Mouse (Mus musculus) kidney, adult 2 months (tissue): ENCODE measurements around the gene Ripk1. TPM values are rescaled to one million over a fixed set of nuclear protein-coding genes. Genes with fewer than 3 reads are reported as not detected.

ENCODE experiments used
- DNase-seq: peaks from one replicate; pipeline ENCODE4 v3.0.0; 2021
- H3K27ac ChIP-seq: fragments of 200-500 bp; 2 replicates; pipeline ENCODE4 v1.5.1; 2012; ENCODE audit warnings: low read depth, low read length, control low read depth, inconsistent platforms; ENCODE audit not compliant: insufficient read depth
- H3K27me3 ChIP-seq: fragments of 200-500 bp; replicated peaks from 2 replicates; pipeline ENCODE4 v1.6.1; 2012; ENCODE audit warnings: mild to moderate bottlenecking, moderate library complexity, low read length, inconsistent platforms; ENCODE audit not compliant: control insufficient read depth, insufficient read depth
- H3K36me3 ChIP-seq: fragments of 200-500 bp; 2 replicates; pipeline ENCODE4 v1.6.1; 2012; ENCODE audit warnings: mild to moderate bottlenecking, moderate library complexity, low read length, inconsistent platforms; ENCODE audit not compliant: control insufficient read depth, insufficient read depth
- H3K4me1 ChIP-seq: fragments of 200-500 bp; 2 replicates; pipeline ENCODE4 v1.6.1; 2011; ENCODE audit warnings: low read length; ENCODE audit not compliant: control insufficient read depth, insufficient read depth
- H3K4me3 ChIP-seq: fragments of 200-500 bp; 2 replicates; pipeline ENCODE4 v1.5.1; 2011; ENCODE audit warnings: mild to moderate bottlenecking, low read depth, low read length, control low read depth; ENCODE audit not compliant: insufficient read depth
- CTCF ChIP-seq: fragments of 200-500 bp; conservative IDR thresholded peaks from 2 replicates; pipeline ENCODE4 v1.5.1; 2011; ENCODE audit warnings: low read depth, mild to moderate bottlenecking, control low read depth, low read length, moderate library complexity, mixed read lengths; ENCODE audit not compliant: insufficient read depth, insufficient read length
- POLR2A ChIP-seq: fragments of 200-500 bp; IDR thresholded peaks from one replicate; pipeline ENCODE4 v1.6.1; 2011; ENCODE audit warnings: low read depth, low read length, control low read depth
- WGBS: fragments of 180-500 bp; shearing (Covaris S2); methylation state at CpG from one replicate; pipeline ENCODE4 v1.1.7; 2018; 5-methylcytosine and 5-hydroxymethylcytosine counted together
- polyA plus RNA-seq: library from polyadenylated mRNA; depleted of rRNA; stranded (reverse); fragments of >200 nt; gene quantifications from 2 replicates; pipeline ENCODE4 v1.2.3, GENCODE M21; 2012

The Ripk1 gene
- polyA plus RNA-seq, 1 experiment: 7.4 TPM

- 9% methylated on average over 14 of the region's 14 CpGs for WGBS
These were observed 36.8 kb upstream of the Ripk1 start for GRCm38 (mm10) chr13:33965056-33966024.

GRCm38 (mm10) chr13:33966025-33966412 lies 36.1 kb upstream of the Ripk1 start:
- DNase-seq: no peak
- H3K27me3 ChIP-seq: no peaks in the 10 kb centered on the region
- TF ChIP-seq CTCF: no peak
- no peak for TF ChIP-seq POLR2A
- no peaks in the 10 kb centered on the region for H3K4me1 ChIP-seq
- no peaks in the 10 kb centered on the region for H3K36me3 ChIP-seq
- H3K27ac ChIP-seq: no peak overlapping the region
- WGBS: 32% methylated on average over 4 of the region's 4 CpGs
- no peak overlapping the region for H3K4me3 ChIP-seq

More at GRCm38 (mm10) chr13:33965056-33966024, 36.8 kb upstream of the Ripk1 start:
- no peaks in the 10 kb centered on the region for H3K4me1 ChIP-seq
- H3K36me3 ChIP-seq: no peaks in the 10 kb centered on the region
- peak overlapping the region; percentile 92 for H3K27ac ChIP-seq
- peak; percentile 33 for DNase-seq
- H3K4me3 ChIP-seq: peak overlapping the region; percentile 69
- no peak for TF ChIP-seq POLR2A
- TF ChIP-seq CTCF: no peak
- H3K27me3 ChIP-seq: no peaks in the 10 kb centered on the region

GRCm38 (mm10) chr13:33966574-33966973 lies 35.6 kb upstream of the Ripk1 start:
- no peak for DNase-seq
- TF ChIP-seq CTCF (no peak), POLR2A (no peak)
- Histone ChIP-seq H3K36me3 (no peaks in the 10 kb centered on the region), H3K4me1 (no peaks in the 10 kb centered on the region), H3K27me3 (no peaks in the 10 kb centered on the region), H3K27ac (no peak overlapping the region), H3K4me3 (no peak overlapping the region)

- WGBS: 83% methylated on average over 5 of the region's 5 CpGs
- TF ChIP-seq CTCF (no peak), POLR2A (no peak)
- DNase-seq: no peak
- H3K36me3 ChIP-seq: peaks cover 3% of the 10 kb centered on the region; the same call in 1 of the 2 replicates
- no peaks in the 10 kb centered on the region for H3K27me3 ChIP-seq
- no peaks in the 10 kb centered on the region for H3K4me1 ChIP-seq
- no peak overlapping the region for H3K27ac ChIP-seq
- H3K4me3 ChIP-seq: no peak overlapping the region
These were observed 12.5 kb upstream of the Ripk1 start for GRCm38 (mm10) chr13:33989625-33990024.

- Histone ChIP-seq H3K4me3 (no peak overlapping the region), H3K4me1 (no peaks in the 10 kb centered on the region), H3K36me3 (no peaks in the 10 kb centered on the region), H3K27me3 (no peaks in the 10 kb centered on the region), H3K27ac (no peak overlapping the region)
- no peak for TF ChIP-seq POLR2A
- peak; percentile 78 for TF ChIP-seq CTCF
- WGBS: 33% methylated on average over 1 of the region's 1 CpGs
- DNase-seq: peak; percentile 85
These were observed 7.0 kb upstream of the Ripk1 start for GRCm38 (mm10) chr13:33995197-33995596.

GRCm38 (mm10) chr13:34003058-34003457 lies 895 bp downstream of the Ripk1 start:
- under 1% methylated on average over 5 of the region's 5 CpGs for WGBS
- H3K4me1 ChIP-seq: peaks cover 5% of the 10 kb centered on the region; the same call in 1 of the 2 replicates
- no peaks in the 10 kb centered on the region for H3K27me3 ChIP-seq
- no peak for TF ChIP-seq CTCF
- TF ChIP-seq POLR2A: no peak
- DNase-seq: no peak
- H3K27ac ChIP-seq: no peak overlapping the region
- H3K36me3 ChIP-seq: no peaks in the 10 kb centered on the region
- H3K4me3 ChIP-seq: peak overlapping the region; percentile 87

- no peak for DNase-seq
- H3K27ac ChIP-seq: no peak overlapping the region
- peaks cover 5% of the 10 kb centered on the region; the same call in 1 of the 2 replicates for H3K4me1 ChIP-seq
- 49% methylated on average over 2 of the region's 2 CpGs for WGBS
- no peaks in the 10 kb centered on the region for H3K27me3 ChIP-seq
- peaks cover 2% of the 10 kb centered on the region; the same call in 1 of the 2 replicates for H3K36me3 ChIP-seq
- H3K4me3 ChIP-seq: no peak overlapping the region
- TF ChIP-seq CTCF: no peak
- TF ChIP-seq POLR2A: no peak
These were observed 5.1 kb downstream of the Ripk1 start for GRCm38 (mm10) chr13:34007234-34007633.
